ENCODE assay signal across 44 mouse cellular contexts in genomic region chr12:57554091-57554490, GRCm38 (mm10). TPM values are rescaled to one million over a fixed set of nuclear protein-coding genes. Genes with fewer than 3 reads are reported as not detected.
"Had no signal": no experiment of that assay in that cellular context is flagged by ENCODE, and none has a peak within 500 bp of the region (broad histone marks: within the 10 kb centered on the region; RNA-seq: fewer than 3 reads in every experiment).

No protein-coding gene starts in this region.

- DNase-seq: heart, postnatal 10 days; heart, postnatal 14 days; heart, postnatal 36 days; kidney, adult 11 months; kidney, adult 18-20 months; kidney, adult 2 months; kidney, adult 8-10 months; kidney, adult 9 months; kidney, postnatal 10 days; kidney, postnatal 14 days; kidney, postnatal 25 days; kidney, postnatal 36 days; kidney, postnatal 4 days; layer of hippocampus, adult 9-11 months; layer of hippocampus, postnatal 36 days had no signal

- H3K9ac ChIP-seq: heart, embryonic 12.5 days; heart, embryonic 13.5 days; heart, embryonic 15.5 days; hindbrain, embryonic 12.5 days; hindbrain, embryonic 13.5 days; hindbrain, embryonic 14.5 days; hindbrain, embryonic 15.5 days; intestine, embryonic 15.5 days; kidney, embryonic 15.5 days had no signal

- H3K4me2 ChIP-seq: heart, embryonic 11.5 days; heart, embryonic 12.5 days; heart, embryonic 13.5 days; heart, embryonic 15.5 days; hindbrain, embryonic 12.5 days; hindbrain, embryonic 13.5 days; hindbrain, embryonic 14.5 days; hindbrain, embryonic 15.5 days; intestine, embryonic 15.5 days; kidney, embryonic 15.5 days had no signal

- H3K4me3 ChIP-seq: heart, embryonic 10.5 days; heart, embryonic 12.5 days; heart, embryonic 13.5 days; heart, embryonic 15.5 days; hindbrain, embryonic 10.5 days; hindbrain, embryonic 12.5 days; hindbrain, embryonic 13.5 days; hindbrain, embryonic 15.5 days; intestine, embryonic 15.5 days; kidney, embryonic 15.5 days; layer of hippocampus, adult 2 months; left cerebral cortex, adult 2 months had no signal

- H3K9me3 ChIP-seq: heart, embryonic 10.5 days; heart, embryonic 12.5 days; heart, embryonic 13.5 days; heart, embryonic 15.5 days; hindbrain, embryonic 10.5 days; hindbrain, embryonic 12.5 days; hindbrain, embryonic 13.5 days; hindbrain, embryonic 15.5 days; intestine, embryonic 15.5 days; kidney, embryonic 15.5 days had no signal

- H3K4me1 ChIP-seq: heart, embryonic 15.5 days; hindbrain, embryonic 12.5 days; hindbrain, embryonic 13.5 days; hindbrain, embryonic 15.5 days; intestine, embryonic 15.5 days had no signal

- H3K27ac ChIP-seq: heart, embryonic 10.5 days; heart, embryonic 13.5 days; heart, embryonic 15.5 days; hindbrain, embryonic 10.5 days; hindbrain, embryonic 12.5 days; hindbrain, embryonic 13.5 days; hindbrain, embryonic 14.5 days; hindbrain, embryonic 15.5 days; hindbrain, postnatal 0 days; intestine, embryonic 15.5 days; kidney, embryonic 15.5 days; kidney, postnatal 0 days; layer of hippocampus, adult 2 months; left cerebral cortex, adult 2 months had no signal

- H3K36me3 ChIP-seq: heart, embryonic 10.5 days; heart, embryonic 12.5 days; heart, embryonic 13.5 days; heart, embryonic 15.5 days; hindbrain, embryonic 10.5 days; hindbrain, embryonic 12.5 days; hindbrain, embryonic 13.5 days; hindbrain, embryonic 15.5 days; intestine, embryonic 15.5 days; kidney, embryonic 15.5 days had no signal

- ATAC-seq: hindbrain, embryonic 16.5 days; hindbrain, postnatal 0 days; inflammation-experienced regulatory T-cells, adult 6 months; intestine, embryonic 15.5 days; intestine, embryonic 16.5 days; intestine, postnatal 0 days had no signal

RNA-seq across cellular contexts. Expression of gene Foxa1, which starts 7.4 kb away (rescaled TPM):
- total RNA-seq: heart, postnatal 10 days; heart, postnatal 25 days; heart, postnatal 36 days; hematopoietic stem cell, adult 5-6 weeks; layer of hippocampus, adult 18-20 months; layer of hippocampus, adult 2 months; layer of hippocampus, adult 8-10 months; layer of hippocampus, postnatal 10 days; layer of hippocampus, postnatal 14 days; layer of hippocampus, postnatal 25 days; layer of hippocampus, postnatal 36 days; left cerebral cortex, adult 18-20 months; left cerebral cortex, adult 2 months had no signal
- polyA plus RNA-seq: heart, postnatal 0 days; inflammation-experienced regulatory T-cells, adult 6 months had no signal

RNA-seq across cellular contexts. Expression of gene Ttc6, which starts 9.8 kb away (rescaled TPM):
- total RNA-seq: heart, postnatal 10 days; heart, postnatal 14 days; heart, postnatal 36 days; hematopoietic stem cell, adult 5-6 weeks had no signal
- polyA plus RNA-seq: heart, postnatal 0 days; inflammation-experienced regulatory T-cells, adult 6 months had no signal
